Comparison of ENCODE assay signal across 20 mouse cellular contexts in the genomic region with DNA sequence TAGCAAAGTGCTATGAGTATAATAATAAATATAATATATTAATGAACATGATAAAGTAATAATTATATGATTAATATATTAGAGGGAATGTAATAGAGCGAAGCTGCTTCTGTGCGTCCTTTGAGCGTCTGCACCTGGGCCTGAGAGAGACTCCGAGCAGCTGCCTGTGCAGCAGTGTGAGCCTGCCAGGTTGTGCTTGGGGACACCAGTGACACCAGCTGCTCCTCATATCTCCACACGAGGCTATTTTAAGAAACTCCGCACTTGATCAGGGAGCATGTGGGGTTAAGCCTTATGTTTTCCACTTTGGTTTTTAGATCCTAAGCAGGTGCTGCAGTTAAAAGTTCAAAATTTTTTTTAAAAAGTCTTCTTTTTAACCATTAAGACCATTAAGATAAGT. TPM values are rescaled to one million over a fixed set of nuclear protein-coding genes. Genes with fewer than 3 reads are reported as not detected.
DNase-seq lines count a peak whose midpoint lies in the region; ATAC-seq and TF ChIP-seq lines count a peak whose summit lies in the region.
"Had no signal": no experiment of that assay in that cellular context is flagged by ENCODE, and none has a peak within 500 bp of the region (broad histone marks: within the 10 kb centered on the region; RNA-seq: fewer than 3 reads in every experiment).

No protein-coding gene starts in this region.

- H3K27ac ChIP-seq in heart, embryonic 10.5 days: peak overlapping the region; percentile 36; the same call in 1 of the 2 replicates
- peak overlapping the region; percentile 77 for H3K27ac ChIP-seq in heart, embryonic 16.5 days (ENCODE audit: low read length)
- H3K27ac ChIP-seq: forebrain, embryonic 13.5 days; hindbrain, embryonic 14.5 days; limb, embryonic 12.5 days; liver, embryonic 15.5 days; midbrain, embryonic 13.5 days; neural tube, embryonic 13.5 days had no signal

- peak overlapping the region; percentile 48; the same call in 1 of the 2 replicates for H3K9ac ChIP-seq in heart, embryonic 16.5 days (ENCODE audit: low read length)
- H3K9ac ChIP-seq: forebrain, embryonic 13.5 days; hindbrain, embryonic 14.5 days; limb, embryonic 12.5 days; liver, embryonic 15.5 days; midbrain, embryonic 13.5 days; neural tube, embryonic 13.5 days had no signal

- no peaks in the 10 kb centered on the region for H3K9me3 ChIP-seq in heart, embryonic 10.5 days
- H3K9me3 ChIP-seq in heart, embryonic 16.5 days (replicated peaks; ENCODE audit: control insufficient read depth, low read length): no peaks in the 10 kb centered on the region
- H3K9me3 ChIP-seq: forebrain, embryonic 13.5 days; limb, embryonic 12.5 days; liver, embryonic 15.5 days; midbrain, embryonic 13.5 days; neural tube, embryonic 13.5 days had no signal

- H3K27me3 ChIP-seq in heart, embryonic 10.5 days (ENCODE audit: insufficient read depth, poor library complexity, severe bottlenecking): no peaks in the 10 kb centered on the region
- H3K27me3 ChIP-seq in heart, embryonic 16.5 days (ENCODE audit: control insufficient read depth, insufficient read depth, low read length): no peaks in the 10 kb centered on the region
- H3K27me3 ChIP-seq: forebrain, embryonic 13.5 days; limb, embryonic 12.5 days; liver, embryonic 15.5 days; midbrain, embryonic 13.5 days; neural tube, embryonic 13.5 days had no signal

- no peaks in the 10 kb centered on the region for H3K36me3 ChIP-seq in heart, embryonic 10.5 days
- H3K36me3 ChIP-seq in heart, embryonic 16.5 days (ENCODE audit: control insufficient read depth, insufficient read depth): no peaks in the 10 kb centered on the region
- H3K36me3 ChIP-seq: limb, embryonic 12.5 days; liver, embryonic 15.5 days; midbrain, embryonic 13.5 days; neural tube, embryonic 13.5 days had no signal

- H3K4me2 ChIP-seq in heart, embryonic 16.5 days (ENCODE audit: low read depth, low read length): peak overlapping the region; percentile 47
- H3K4me2 ChIP-seq: forebrain, embryonic 13.5 days; hindbrain, embryonic 14.5 days; limb, embryonic 12.5 days; liver, embryonic 15.5 days; midbrain, embryonic 13.5 days; neural tube, embryonic 13.5 days had no signal

- peaks cover 20% of the 10 kb centered on the region for H3K4me1 ChIP-seq in heart, embryonic 10.5 days
- H3K4me1 ChIP-seq in heart, embryonic 16.5 days (ENCODE audit: control insufficient read depth, insufficient read depth, low read length): peaks cover 16% of the 10 kb centered on the region
- no peaks in the 10 kb centered on the region for H3K4me1 ChIP-seq in lung, adult 2 months (ENCODE audit: control insufficient read depth, insufficient read depth, low read length)
- H3K4me1 ChIP-seq: liver, embryonic 15.5 days had no signal

- DNase-seq in thymus, postnatal 14 days: peak; percentile 10
- no peak for DNase-seq in thymus, postnatal 25 days
- no peak for DNase-seq in heart, embryonic 10.5 days (ENCODE audit: low spot score)
- DNase-seq in lung, adult 2 months: no peak
- DNase-seq in adrenal gland, postnatal 36 days: no peak
- DNase-seq in ovary, postnatal 10 days (ENCODE audit: low spot score): no peak
- DNase-seq: cerebellum, adult 9-10 months; kidney, adult 8-10 months; kidney, postnatal 25 days; layer of hippocampus, adult 9-11 months; spleen, adult 18-20 months had no signal

- 58% methylated on average over 6 of the region's 6 CpGs for WGBS in heart, embryonic 10.5 days
- WGBS in heart, embryonic 16.5 days: 36% methylated on average over 6 of the region's 6 CpGs
- WGBS in lung, adult 2 months: 85% methylated on average over 6 of the region's 6 CpGs

- peak; percentile 74 for ATAC-seq in heart, embryonic 16.5 days (replicated peaks; ENCODE audit: extremely low read depth, insufficient read depth, low FRiP score)
- ATAC-seq: forebrain, embryonic 13.5 days; lung, postnatal 0 days; midbrain, embryonic 13.5 days had no signal

- no peak for TF ChIP-seq POLR2A in lung, adult 2 months (IDR thresholded peaks at IDR 0.05; ENCODE audit: borderline replicate concordance, extremely low read depth, low read depth, low read length)

- H3K4me3 ChIP-seq in heart, embryonic 10.5 days: no peak overlapping the region
- no peak overlapping the region for H3K4me3 ChIP-seq in heart, embryonic 16.5 days (ENCODE audit: low read length)
- no peak overlapping the region for H3K4me3 ChIP-seq in lung, adult 2 months (replicated peaks; ENCODE audit: extremely low read depth, low read depth, low read length)
- H3K4me3 ChIP-seq: erythroblast, embryonic 14.5 days; forebrain, embryonic 13.5 days; limb, embryonic 12.5 days; liver, embryonic 15.5 days; midbrain, embryonic 13.5 days; neural tube, embryonic 13.5 days had no signal

- TF ChIP-seq CTCF in lung, adult 2 months (IDR thresholded peaks at IDR 0.05; ENCODE audit: insufficient read depth, low read length): no peak

RNA-seq across cellular contexts. Expression of a gene that starts 4.1 kb away (rescaled TPM):
- 16.0 and 20.3 TPM in 2 replicates for polyA plus RNA-seq in heart, embryonic 10.5 days (2016; fragmentation: Nextera tagmentation; extraction: Ambion mirVana)
- 24.2 and 26.7 TPM in 2 replicates for polyA plus RNA-seq in heart, embryonic 16.5 days (2015; fragmentation: Nextera tagmentation; extraction: Ambion mirVana)
- polyA plus RNA-seq in lung, adult 2 months (2012; rRNA removed): 10.3 and 15.1 TPM in 2 replicates
- total RNA-seq in adrenal gland, postnatal 36 days (2021): 10 to 100 TPM; 16.9 to 25.5 TPM
- polyA plus RNA-seq: erythroblast, embryonic 14.5 days had no signal
